Mouse (Mus musculus) intestine, postnatal 0 days (tissue): ENCODE data around the gene Taldo1. TPM values are rescaled to one million over a fixed set of nuclear protein-coding genes. Genes with fewer than 3 reads are reported as not detected.

Experiments
- ATAC-seq: fragments of 200-750 bp; cut with Nextera tagmentation; 2 replicates; pipeline ENCODE4 v1.8.0; 2017; ENCODE audit warnings: mild to moderate bottlenecking, moderate TSS enrichment, moderate library complexity
- H3K27ac ChIP-seq: fragments of 300-500 bp; sonication (generic); 2 replicates; pipeline ENCODE4 v1.5.1; 2014; ENCODE audit warnings: mild to moderate bottlenecking, low read depth, low read length, moderate library complexity
- H3K27me3 ChIP-seq: fragments of 300-500 bp; sonication (generic); replicated peaks from 2 replicates; pipeline ENCODE4 v1.6.1; 2014; ENCODE audit warnings: low read length, mixed read lengths; ENCODE audit not compliant: control insufficient read depth, insufficient read depth
- H3K36me3 ChIP-seq: fragments of 300-500 bp; sonication (generic); 2 replicates; pipeline ENCODE4 v1.6.1; 2014; ENCODE audit warnings: mild to moderate bottlenecking, moderate library complexity; ENCODE audit not compliant: control insufficient read depth, insufficient read depth
- H3K4me1 ChIP-seq: fragments of 300-500 bp; sonication (generic); replicated peaks from 2 replicates; pipeline ENCODE4 v1.6.1; 2014; ENCODE audit warnings: antibody characterized with exemption, low read length, mixed read lengths; ENCODE audit not compliant: control insufficient read depth, insufficient read depth
- H3K4me2 ChIP-seq: fragments of 300-500 bp; sonication (generic); replicated peaks from 2 replicates; pipeline ENCODE4 v1.6.1; 2014; ENCODE audit warnings: low read depth, mild to moderate bottlenecking, moderate library complexity
- H3K4me3 ChIP-seq: fragments of 300-500 bp; sonication (generic); 2 replicates; pipeline ENCODE4 v1.5.1; 2014; ENCODE audit warnings: low read depth, low read length
- H3K9ac ChIP-seq: fragments of 300-500 bp; sonication (generic); 2 replicates; pipeline ENCODE4 v1.6.1; 2014; ENCODE audit warnings: mild to moderate bottlenecking, low read depth, low read length
- H3K9me3 ChIP-seq: fragments of 300-500 bp; sonication (generic); 2 replicates; pipeline ENCODE4 v1.6.1; 2016; ENCODE audit warnings: mixed run types; ENCODE audit not compliant: control insufficient read depth
- CTCF ChIP-seq: sonication (generic); IDR thresholded peaks from 2 replicates; pipeline ENCODE4 v1.5.1; 2016; ENCODE audit warnings: low read depth, mild to moderate bottlenecking, control low read depth, antibody characterized with exemption, moderate library complexity
- whole genome bisulfite sequencing: fragments of 180-500 bp; shearing (Covaris S2); extraction: QIAGEN DNeasy Blood & Tissue Kit; methylation state at CpG from one replicate; pipeline ENCODE4 v1.1.7; 2014; 5-methylcytosine and 5-hydroxymethylcytosine counted together
- polyA plus RNA-seq: library from polyadenylated mRNA; unstranded; fragments of >200 nt; fragmentation: Nextera tagmentation; extraction: Ambion mirVana; gene quantifications from 2 replicates; pipeline ENCODE4 v1.2.1, GENCODE M21; 2015

Taldo1 gene
- polyA plus RNA-seq, 1 experiment from 2014 or later: 711 TPM

GRCm38 (mm10) chr7:141379584-141379983, 12.4 kb upstream of the Taldo1 start:
- peak; percentile 71 for ATAC-seq
- Histone ChIP-seq H3K36me3 (no peaks in the 10 kb centered on the region), H3K4me2 (no peak overlapping the region), H3K9ac (no peak overlapping the region), H3K27me3 (no peaks in the 10 kb centered on the region), H3K27ac (no peak overlapping the region), H3K9me3 (no peaks in the 10 kb centered on the region), H3K4me1 (no peaks in the 10 kb centered on the region; the same call in 1 of the 2 replicates), H3K4me3 (no peak overlapping the region)
- TF ChIP-seq CTCF: peak; percentile 26; the same call in 1 of the 2 replicates
- 24% methylated on average over 4 of the region's 4 CpGs for WGBS

GRCm38 (mm10) chr7:141381068-141381835, 10.7 kb upstream of the Taldo1 start:
- ATAC-seq: no peak
- Histone ChIP-seq H3K27me3 (no peaks in the 10 kb centered on the region), H3K27ac (no peak overlapping the region), H3K4me2 (no peak overlapping the region), H3K9me3 (no peaks in the 10 kb centered on the region), H3K4me3 (no peak overlapping the region), H3K4me1 (no peaks in the 10 kb centered on the region; the same call in 1 of the 2 replicates), H3K36me3 (no peaks in the 10 kb centered on the region), H3K9ac (no peak overlapping the region)
- TF ChIP-seq CTCF: no peak
- 74% methylated on average over 4 of the region's 4 CpGs for WGBS

- H3K4me1 ChIP-seq: peaks cover 3% of the 10 kb centered on the region
- no peak overlapping the region for H3K4me3 ChIP-seq
- H3K27ac ChIP-seq: peak overlapping the region; percentile 97
- no peak overlapping the region for H3K4me2 ChIP-seq
- no peaks in the 10 kb centered on the region for H3K36me3 ChIP-seq
- no peaks in the 10 kb centered on the region for H3K9me3 ChIP-seq
- ATAC-seq: no peak
- WGBS: 51% methylated on average over 2 of the region's 2 CpGs
- no peaks in the 10 kb centered on the region for H3K27me3 ChIP-seq
- no peak overlapping the region for H3K9ac ChIP-seq
- no peak for TF ChIP-seq CTCF
Measured at GRCm38 (mm10) chr7:141387807-141388486, 4.1 kb upstream of the Taldo1 start.

- H3K9ac ChIP-seq: peak overlapping the region; percentile 8; the same call in 1 of the 2 replicates
- peak overlapping the region; percentile 18; the same call in 1 of the 2 replicates for H3K4me2 ChIP-seq
- no peaks in the 10 kb centered on the region for H3K36me3 ChIP-seq
- no peak overlapping the region for H3K4me3 ChIP-seq
- H3K27me3 ChIP-seq: no peaks in the 10 kb centered on the region
- H3K9me3 ChIP-seq: no peaks in the 10 kb centered on the region
- peak; percentile 74 for ATAC-seq
- WGBS: 23% methylated on average over 3 of the region's 3 CpGs
- peak overlapping the region; percentile 97 for H3K27ac ChIP-seq
- TF ChIP-seq CTCF: no peak
- peaks cover 3% of the 10 kb centered on the region for H3K4me1 ChIP-seq
Measured at GRCm38 (mm10) chr7:141388487-141389109, 3.4 kb upstream of the Taldo1 start.

- H3K9ac ChIP-seq: 0 out of 2 replicates have a peak overlapping the region, but pooled peaks have one; percentile 67
- H3K36me3 ChIP-seq: no peaks in the 10 kb centered on the region; the same call in 1 of the 2 replicates
- no peak for ATAC-seq
- H3K4me1 ChIP-seq: peaks cover 3% of the 10 kb centered on the region
- no peaks in the 10 kb centered on the region for H3K27me3 ChIP-seq
- no peak for TF ChIP-seq CTCF
- H3K4me2 ChIP-seq: peak overlapping the region; percentile 94
- H3K9me3 ChIP-seq: no peaks in the 10 kb centered on the region
- H3K27ac ChIP-seq: peak overlapping the region; percentile 97
- WGBS: 24% methylated on average over 9 of the region's 9 CpGs
- H3K4me3 ChIP-seq: peak overlapping the region; percentile 71
Measured at GRCm38 (mm10) chr7:141390326-141391259, 1.4 kb upstream of the Taldo1 start.
